ENCODE assay signal across 8 mouse cellular contexts in genomic region chr1:42491644-42492277, GRCm38 (mm10).
DNase-seq lines count a peak whose midpoint lies in the region; ATAC-seq and TF ChIP-seq lines count a peak whose summit lies in the region.

No protein-coding gene starts in this region.

- DNase-seq in frontal cortex, postnatal 25 days (ENCODE audit: low spot score in 2 of 2) = no peak
- DNase-seq in ES-E14 (ENCODE audit: low read depth, low spot score) = no peak
- DNase-seq in limb, embryonic 11.5 days (ENCODE audit: low spot score) = no peak
- peak; percentile 73 for DNase-seq in retina, embryonic 14.5 days (ENCODE audit: low spot score)
- DNase-seq in T-cell, adult 2 months (ENCODE audit: low spot score) = no peak
- no peak for DNase-seq in spleen, adult 18-20 months

- no peaks in the 10 kb centered on the region for H3K9me3 ChIP-seq in ES-E14 (ENCODE audit: control insufficient read depth, insufficient read depth, low read depth, low read length)
- no peaks in the 10 kb centered on the region for H3K9me3 ChIP-seq in heart, embryonic 12.5 days (replicated peaks)
- no peaks in the 10 kb centered on the region for H3K9me3 ChIP-seq in limb, embryonic 11.5 days (ENCODE audit: control insufficient read depth, low read length)

- H3K4me2 ChIP-seq in heart, embryonic 12.5 days = peak overlapping the region; percentile 77
- H3K4me2 ChIP-seq in limb, embryonic 11.5 days (ENCODE audit: low read depth, severe bottlenecking) = peak overlapping the region; percentile 42

- no peak overlapping the region for H3K27ac ChIP-seq in ES-E14 (ENCODE audit: insufficient read depth, low read depth, low read length, poor library complexity, severe bottlenecking)
- H3K27ac ChIP-seq in heart, embryonic 12.5 days (ENCODE audit: poor library complexity, severe bottlenecking) = no peak overlapping the region
- no peak overlapping the region for H3K27ac ChIP-seq in limb, embryonic 11.5 days (replicated peaks; ENCODE audit: low read depth, low read length)

- peak overlapping the region; percentile 60 to 62 for H3K4me3 ChIP-seq in ES-E14 (ENCODE audit: insufficient read depth in 1 of 2, low read depth in 1 of 2, low read length in 2 of 2, poor library complexity in 1 of 2, severe bottlenecking in 1 of 2)
- peak overlapping the region; percentile 43 for H3K4me3 ChIP-seq in heart, embryonic 12.5 days
- peak overlapping the region; percentile 28 for H3K4me3 ChIP-seq in limb, embryonic 11.5 days (ENCODE audit: low read depth, low read length)

- H3K4me1 ChIP-seq in ES-E14 (ENCODE audit: control insufficient read depth in 2 of 2, insufficient read depth in 2 of 2, low read length in 2 of 2, poor library complexity in 1 of 2) = no peaks in the 10 kb centered on the region
- peaks cover 12% of the 10 kb centered on the region for H3K4me1 ChIP-seq in heart, embryonic 12.5 days (replicated peaks)
- peaks cover 7% of the 10 kb centered on the region for H3K4me1 ChIP-seq in limb, embryonic 11.5 days (ENCODE audit: control insufficient read depth, insufficient read depth, low read length)

- H3K36me3 ChIP-seq in ES-E14 (ENCODE audit: control insufficient read depth, insufficient read depth, low read length, poor library complexity, severe bottlenecking) = no peaks in the 10 kb centered on the region
- H3K36me3 ChIP-seq in heart, embryonic 12.5 days = no peaks in the 10 kb centered on the region
- no peaks in the 10 kb centered on the region for H3K36me3 ChIP-seq in limb, embryonic 11.5 days (ENCODE audit: control insufficient read depth, insufficient read depth, low read length)

- 2% methylated on average over 35 of the region's 35 CpGs for WGBS in heart, embryonic 12.5 days
- WGBS in limb, embryonic 11.5 days = 2% methylated on average over 35 of the region's 35 CpGs

- peak; percentile 64 for ATAC-seq in frontal cortex, adult (ENCODE audit: low TSS enrichment)
- ATAC-seq in heart, embryonic 12.5 days (ENCODE audit: insufficient number of reproducible peaks, low FRiP score) = 0 out of 2 replicates have a peak, but pooled peaks have one; percentile 18
- ATAC-seq in limb, embryonic 11.5 days (ENCODE audit: insufficient number of reproducible peaks, low FRiP score, low TSS enrichment, low read depth) = no peak

- in situ Hi-C loops in ES-E14 (cut with MboI; ENCODE audit: low sequenced_read_pairs in 2 of 2, unreplicated experiment in 2 of 2) = no loop called here

- peaks cover 10% of the 10 kb centered on the region for H3K27me3 ChIP-seq in heart, embryonic 12.5 days (replicated peaks)
- H3K27me3 ChIP-seq in limb, embryonic 11.5 days (ENCODE audit: control insufficient read depth, insufficient read depth, low read length) = 0 out of 2 replicates have a peak, but pooled peaks cover 4% of the 10 kb centered on the region

- no peak overlapping the region for H3K9ac ChIP-seq in ES-E14 (ENCODE audit: insufficient read depth, low read depth, low read length, poor library complexity, severe bottlenecking)
- peak overlapping the region; percentile 60 for H3K9ac ChIP-seq in heart, embryonic 12.5 days
- peak overlapping the region; percentile 55 for H3K9ac ChIP-seq in limb, embryonic 11.5 days (ENCODE audit: low read length)

TF ChIP-seq in ES-E14, 5 proteins besides CTCF, POLR2A, EP300 and RAD21:
- TF ChIP-seq ZNF384 (IDR thresholded peaks at IDR 0.05; ENCODE audit: low read depth, low read length) (no peak), HCFC1 (IDR thresholded peaks at IDR 0.05; ENCODE audit: borderline replicate concordance, insufficient read depth, low read length) (no peak), ZC3H11A (IDR thresholded peaks at IDR 0.05; ENCODE audit: borderline replicate concordance, low read depth, low read length) (no peak), CHD2 (IDR thresholded peaks at IDR 0.05; ENCODE audit: low read depth, low read length) (no peak), MAFK (IDR thresholded peaks at IDR 0.05; ENCODE audit: insufficient read depth, low read depth, low read length) (no peak)
